Mouse (Mus musculus) G1E (cell line): ENCODE measurements at regions not wholly inside any gene's neighbourhood (a gene's known extent, or its start where the extent isn't known, plus 50 kb on each side); places are given as distances from the start of the nearest gene placed in this dataset.

ENCODE experiments used
- ATAC-seq: 2 replicates; pipeline ENCODE4 v1.8.0; 2016; ENCODE audit warnings: mild to moderate bottlenecking; ENCODE audit not compliant: insufficient number of reproducible peaks, poor library complexity, low FRiP score, severe bottlenecking; ENCODE audit errors: extremely low read depth
- DNase-seq: peaks from one replicate; pipeline ENCODE4 v3.0.0; 2012; ENCODE audit warnings: low spot score
- H3K27me3 ChIP-seq: 2 replicates; pipeline ENCODE4 v1.6.1; 2012; ENCODE audit warnings: mild to moderate bottlenecking, low read length, inconsistent platforms; ENCODE audit not compliant: insufficient read depth
- H3K36me3 ChIP-seq: replicated peaks from 2 replicates; pipeline ENCODE3; 2012; ENCODE audit warnings: mild to moderate bottlenecking, inconsistent platforms
- H3K4me1 ChIP-seq: 2 replicates; pipeline ENCODE4 v1.6.1; 2012; ENCODE audit warnings: low read depth, low read length, inconsistent platforms, mixed read lengths; ENCODE audit not compliant: insufficient read depth
- H3K4me3 ChIP-seq: 2 replicates; pipeline ENCODE4 v1.5.1; 2012; ENCODE audit warnings: low read depth, mild to moderate bottlenecking, inconsistent platforms, low read length, moderate library complexity, mixed read lengths
- H3K9me3 ChIP-seq: replicated peaks from 2 replicates; pipeline ENCODE4 v1.6.1; 2012; ENCODE audit warnings: inconsistent platforms
- CTCF ChIP-seq: IDR thresholded peaks from 2 replicates; pipeline ENCODE4 v1.5.1; 2012; ENCODE audit warnings: low read depth, low read length, inconsistent platforms, mixed read lengths
- GATA1 ChIP-seq: IDR thresholded peaks from 2 replicates; pipeline ENCODE4 v1.6.1; 2012; ENCODE audit warnings: borderline replicate concordance, low read length, inconsistent platforms, mixed read lengths
- GATA2 ChIP-seq: IDR thresholded peaks from 2 replicates; pipeline ENCODE4 v1.6.1; 2012; ENCODE audit warnings: low read depth, low read length, inconsistent platforms, borderline replicate concordance
- POLR2AphosphoS5 ChIP-seq: IDR thresholded peaks from 2 replicates; pipeline ENCODE4 v1.6.1; 2012; ENCODE audit warnings: low read depth, low read length, inconsistent platforms; ENCODE audit not compliant: insufficient replicate concordance
- TAL1 ChIP-seq: conservative IDR thresholded peaks from 2 replicates; pipeline ENCODE4 v1.6.1; 2012; ENCODE audit warnings: low read depth, low read length, inconsistent platforms, mixed read lengths

GRCm38 (mm10) chr12:109520414-109520813 lies 67.8 kb downstream of the Dlk1 start:
- Histone ChIP-seq H3K4me1 (no peaks in the 10 kb centered on the region), H3K9me3 (peaks cover 79% of the 10 kb centered on the region), H3K36me3 (no peaks in the 10 kb centered on the region), H3K4me3 (no peak overlapping the region), H3K27me3 (no peaks in the 10 kb centered on the region)
- no peak for DNase-seq
- no peak for TF ChIP-seq GATA2
- no peak for TF ChIP-seq TAL1
- no peak for TF ChIP-seq CTCF
- no peak for ATAC-seq

DNA sequence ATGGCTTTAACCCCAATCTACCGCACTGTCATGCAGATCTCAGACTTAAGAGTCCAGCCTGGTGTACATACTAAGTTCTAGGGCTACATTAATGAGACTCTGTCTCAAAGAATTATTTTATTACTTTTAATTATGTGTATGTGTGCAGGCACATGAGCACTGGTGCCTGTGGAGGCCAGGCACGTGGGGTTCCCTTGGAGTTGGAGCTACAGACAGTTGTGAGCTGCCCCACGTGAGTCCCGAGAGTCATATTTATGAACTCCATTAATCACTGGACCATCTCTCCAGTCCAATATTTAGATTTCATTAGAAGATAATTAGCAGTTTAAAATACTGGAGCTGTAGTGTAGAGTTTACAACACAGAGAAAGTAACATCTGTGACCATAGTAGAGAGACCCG lies 67.2 kb downstream of the Dlk1 start:
- ATAC-seq, result no peak
- peaks cover 84% of the 10 kb centered on the region for H3K9me3 ChIP-seq

GRCm38 (mm10) chr12:109518413-109519021 lies 65.9 kb downstream of the Dlk1 start:
- H3K4me3 ChIP-seq, result no peak overlapping the region
- ATAC-seq, result no peak
- no peak for DNase-seq

More for the DNA sequence above, 67.2 kb downstream of the Dlk1 start:
- H3K36me3 ChIP-seq, result no peaks in the 10 kb centered on the region
- H3K4me3 ChIP-seq, result no peak overlapping the region
- no peak for TF ChIP-seq CTCF
- no peak for TF ChIP-seq TAL1
- TF ChIP-seq POLR2AphosphoS5, result no peak
- no peak for TF ChIP-seq GATA2
- no peaks in the 10 kb centered on the region for H3K4me1 ChIP-seq
- H3K27me3 ChIP-seq, result no peaks in the 10 kb centered on the region
- DNase-seq, result no peak

DNA sequence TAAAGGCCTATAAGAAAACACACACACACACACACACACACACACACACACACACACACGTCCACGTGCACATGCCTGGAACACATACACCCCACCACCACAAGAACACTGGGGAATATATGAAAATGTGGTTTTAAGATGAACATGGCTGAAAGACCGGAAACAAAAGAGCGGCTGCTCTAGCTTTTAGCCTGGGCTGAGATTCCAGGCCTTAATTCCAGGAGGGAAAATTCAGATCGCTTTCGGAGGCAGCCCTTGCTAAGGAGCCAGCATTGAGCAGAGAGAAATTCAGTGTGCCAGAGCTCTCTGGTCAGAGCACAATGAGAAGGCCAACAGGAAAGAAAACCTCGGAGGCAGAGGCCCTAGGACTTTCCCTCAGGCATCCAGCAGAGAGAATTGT lies 65.1 kb downstream of the Dlk1 start:
- TF ChIP-seq TAL1, result no peak
- TF ChIP-seq POLR2AphosphoS5, result no peak
- TF ChIP-seq GATA2, result no peak
- no peak for TF ChIP-seq CTCF
- no peak for TF ChIP-seq GATA1
- no peak for ATAC-seq

More at GRCm38 (mm10) chr12:109518413-109519021, 65.9 kb downstream of the Dlk1 start:
- no peaks in the 10 kb centered on the region for H3K4me1 ChIP-seq
- no peak for TF ChIP-seq TAL1
- no peaks in the 10 kb centered on the region for H3K27me3 ChIP-seq
- peaks cover 86% of the 10 kb centered on the region for H3K9me3 ChIP-seq
- H3K36me3 ChIP-seq, result no peaks in the 10 kb centered on the region

GRCm38 (mm10) chr12:109516961-109517360 lies 64.3 kb downstream of the Dlk1 start:
- no peaks in the 10 kb centered on the region for H3K4me1 ChIP-seq
- peaks cover 88% of the 10 kb centered on the region for H3K9me3 ChIP-seq
- no peaks in the 10 kb centered on the region for H3K27me3 ChIP-seq
- no peaks in the 10 kb centered on the region for H3K36me3 ChIP-seq
- no peak for DNase-seq
- TF ChIP-seq GATA1 (no peak), TAL1 (no peak), POLR2AphosphoS5 (no peak), GATA2 (no peak), CTCF (no peak)
- H3K4me3 ChIP-seq, result no peak overlapping the region; the same call in 1 of the 2 replicates
- no peak for ATAC-seq

More for the DNA sequence above, 65.1 kb downstream of the Dlk1 start:
- DNase-seq, result no peak
- H3K36me3 ChIP-seq, result no peaks in the 10 kb centered on the region
- H3K27me3 ChIP-seq, result no peaks in the 10 kb centered on the region
- peaks cover 86% of the 10 kb centered on the region for H3K9me3 ChIP-seq
- H3K4me3 ChIP-seq, result no peak overlapping the region
- no peaks in the 10 kb centered on the region for H3K4me1 ChIP-seq

GRCm38 (mm10) chr12:109514292-109514818 lies 61.7 kb downstream of the Dlk1 start:
- ATAC-seq (no peak), DNase-seq (no peak)
- TF ChIP-seq CTCF, result no peak
- no peak for TF ChIP-seq GATA2
- TF ChIP-seq POLR2AphosphoS5, result no peak
- TF ChIP-seq GATA1, result no peak
- no peak for TF ChIP-seq TAL1
- H3K36me3 ChIP-seq, result no peaks in the 10 kb centered on the region
- no peaks in the 10 kb centered on the region for H3K27me3 ChIP-seq
- H3K4me3 ChIP-seq, result no peak overlapping the region
- H3K9me3 ChIP-seq, result peaks cover 96% of the 10 kb centered on the region
- no peaks in the 10 kb centered on the region for H3K4me1 ChIP-seq
